Mouse (Mus musculus): ENCODE measurements around the gene Fbxl17.

Fbxl17 gene

DNA sequence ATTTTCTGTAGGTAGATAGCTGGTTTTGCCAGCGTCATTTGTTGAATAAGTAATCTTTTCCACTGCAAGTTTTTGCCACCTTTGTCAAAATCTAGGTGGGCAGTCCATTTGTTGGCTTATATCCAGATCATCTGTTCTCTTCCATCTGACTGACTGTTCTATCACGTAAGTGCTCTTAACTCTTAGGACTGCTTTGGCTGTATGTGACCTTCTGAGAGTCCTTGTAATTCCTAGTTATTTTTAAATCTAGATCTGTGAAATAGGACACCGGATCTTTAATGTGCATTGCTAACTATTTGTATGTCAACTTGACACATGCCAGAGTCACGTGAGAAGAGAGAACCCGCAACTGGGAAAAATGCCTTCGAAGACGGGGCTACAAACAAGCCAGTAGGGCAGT is 37.3 kb downstream of the Fbxl17 start:
- in situ Hi-C loops (cut with MboI; ENCODE audit: low sequenced_read_pairs): no loop called here

GRCm38 (mm10) chr17:63459712-63460495 is 39.9 kb downstream of the Fbxl17 start:
- in situ Hi-C loops (cut with MboI; ENCODE audit: low sequenced_read_pairs): no loop called here

DNA sequence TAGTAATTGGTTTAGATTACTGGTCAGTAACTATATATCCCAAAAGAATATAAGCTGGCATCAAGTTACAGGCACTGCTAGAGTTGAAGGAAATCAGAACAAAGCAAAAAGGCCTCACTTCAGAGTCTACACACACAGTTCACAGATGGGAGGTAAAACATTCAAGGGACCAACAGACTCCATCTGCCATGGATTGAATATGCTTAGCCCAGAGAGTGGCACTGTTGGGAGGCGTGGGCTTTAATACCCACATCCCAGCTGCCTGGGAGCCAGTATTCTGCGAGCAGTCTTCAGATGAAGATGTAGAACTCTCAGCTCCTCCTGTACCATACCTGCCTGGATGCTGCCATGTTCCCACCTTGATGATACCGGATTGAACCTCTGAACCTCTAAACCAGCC is 41.8 kb downstream of the Fbxl17 start:
- in situ Hi-C loops (cut with MboI; ENCODE audit: low sequenced_read_pairs): no loop called here

DNA sequence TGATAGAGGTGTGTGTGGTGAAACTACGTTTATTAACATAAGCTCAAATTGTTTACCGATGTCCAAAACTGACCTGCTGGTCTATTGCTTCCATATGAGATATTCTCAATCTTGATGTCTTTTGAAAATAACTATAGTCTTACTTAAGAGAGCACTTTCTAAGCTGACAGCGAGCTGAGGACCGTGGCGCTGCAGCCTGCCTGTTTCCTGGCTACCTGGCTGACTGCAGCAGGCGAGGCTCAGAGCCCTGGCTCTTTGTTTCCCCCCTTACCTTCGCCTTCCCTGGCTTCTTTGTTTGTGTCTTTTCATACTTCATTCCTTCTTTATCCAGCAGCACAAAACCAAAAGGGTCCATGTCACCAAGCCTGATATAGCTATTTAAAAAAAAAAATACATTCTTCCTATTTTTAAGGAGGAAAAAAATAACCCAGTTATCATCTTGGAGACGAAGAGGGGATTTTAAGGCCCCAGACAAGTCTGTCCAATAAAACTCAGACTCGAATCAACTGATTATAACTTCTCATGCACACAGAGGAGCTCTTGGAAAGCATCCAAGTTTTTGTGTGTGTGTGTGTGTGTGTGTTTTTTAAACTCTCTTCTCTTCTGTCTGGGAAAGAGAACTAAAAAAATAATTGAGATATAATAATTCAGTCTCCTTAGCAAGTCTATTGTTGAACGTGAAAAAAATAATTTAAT is 48.4 kb downstream of the Fbxl17 start:
- in situ Hi-C loops (cut with MboI; ENCODE audit: low sequenced_read_pairs): no loop called here

- in situ Hi-C loops (cut with MboI; ENCODE audit: low sequenced_read_pairs): no loop called here
Observed at GRCm38 (mm10) chr17:63447691-63448090, 52.1 kb downstream of the Fbxl17 start.

GRCm38 (mm10) chr17:63446971-63447679 is 52.7 kb downstream of the Fbxl17 start:
- in situ Hi-C loops (cut with MboI; ENCODE audit: low sequenced_read_pairs): no loop called here

DNA sequence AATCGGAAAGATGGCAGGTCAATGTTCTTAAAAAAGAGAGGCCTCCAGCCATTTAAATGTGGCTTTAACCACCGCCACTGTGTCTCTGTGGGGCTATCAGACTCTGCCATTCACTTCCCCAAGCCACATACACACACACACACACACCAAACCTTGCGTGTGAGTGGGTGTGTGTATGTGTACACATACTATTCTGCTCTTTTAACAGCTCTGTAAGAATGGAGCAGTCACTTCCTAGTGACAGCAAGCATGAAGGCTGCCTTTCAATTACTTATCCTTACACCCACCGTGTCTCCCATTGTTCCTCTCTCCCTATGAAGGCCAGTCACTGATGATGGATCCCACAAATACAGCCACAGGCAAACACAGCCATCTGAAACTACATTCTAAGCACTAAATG is 54.6 kb downstream of the Fbxl17 start:
- in situ Hi-C loops (cut with MboI; ENCODE audit: low sequenced_read_pairs): no loop called here

GRCm38 (mm10) chr17:63437424-63437823 is 62.4 kb downstream of the Fbxl17 start:
- in situ Hi-C loops (cut with MboI; ENCODE audit: low sequenced_read_pairs): no loop called here

DNA sequence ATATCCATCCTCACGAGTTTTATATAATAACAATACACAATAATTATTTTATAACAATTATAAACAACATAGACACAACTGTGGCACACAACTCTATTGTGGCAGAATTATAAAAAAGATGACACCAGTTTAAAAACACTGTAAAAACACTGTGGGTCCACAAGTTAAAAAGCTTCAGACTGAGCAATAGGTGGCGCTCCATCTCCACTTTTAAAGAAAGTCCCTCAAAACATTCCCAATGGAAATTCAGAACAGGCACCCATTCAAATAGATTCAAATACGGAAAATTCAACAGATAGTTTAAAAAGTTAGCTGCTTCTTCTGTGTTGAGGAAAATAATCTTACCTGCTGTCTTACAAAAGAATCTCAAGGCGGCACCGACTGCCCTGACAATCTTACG is 65.7 kb downstream of the Fbxl17 start:
- in situ Hi-C loops (cut with MboI; ENCODE audit: low sequenced_read_pairs): no loop called here

GRCm38 (mm10) chr17:63431650-63432049 is 68.2 kb downstream of the Fbxl17 start:
- in situ Hi-C loops (cut with MboI; ENCODE audit: low sequenced_read_pairs): no loop called here

- in situ Hi-C loops (cut with MboI; ENCODE audit: low sequenced_read_pairs): no loop called here
Observed at GRCm38 (mm10) chr17:63430395-63431075, 69.3 kb downstream of the Fbxl17 start.

- in situ Hi-C loops (cut with MboI; ENCODE audit: low sequenced_read_pairs): no loop called here
Observed at GRCm38 (mm10) chr17:63423851-63424250, 76.0 kb downstream of the Fbxl17 start.

DNA sequence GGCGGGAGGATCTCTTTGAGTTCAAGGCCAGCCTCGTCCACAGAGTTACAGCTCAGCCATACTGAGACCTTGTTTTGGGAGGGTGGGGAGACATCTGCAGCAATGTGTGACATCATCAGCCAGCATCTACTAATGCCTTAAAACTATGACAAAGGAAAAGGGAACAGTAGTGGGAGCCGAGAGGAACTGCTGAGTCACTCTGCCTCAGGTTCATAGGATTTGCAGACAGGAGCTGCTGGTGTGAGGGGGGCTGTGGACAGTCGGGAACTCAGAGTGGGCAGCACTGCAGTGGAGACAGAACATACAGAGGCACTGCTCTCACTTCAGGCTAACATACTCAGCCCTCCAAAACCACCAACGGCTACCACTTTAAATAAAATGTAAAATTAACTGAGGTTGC is 77.1 kb downstream of the Fbxl17 start:
- in situ Hi-C loops (cut with MboI; ENCODE audit: low sequenced_read_pairs): no loop called here

- in situ Hi-C loops (cut with MboI; ENCODE audit: low sequenced_read_pairs): no loop called here
Observed at GRCm38 (mm10) chr17:63421864-63422263, 78.0 kb downstream of the Fbxl17 start.

- in situ Hi-C loops (cut with MboI; ENCODE audit: low sequenced_read_pairs): loop anchor here (10.0 kb wide), 1 partner anchor 95 kb away; no protein-coding TSS in a partner anchor
Observed at GRCm38 (mm10) chr17:63419503-63419902, 80.3 kb downstream of the Fbxl17 start.

DNA sequence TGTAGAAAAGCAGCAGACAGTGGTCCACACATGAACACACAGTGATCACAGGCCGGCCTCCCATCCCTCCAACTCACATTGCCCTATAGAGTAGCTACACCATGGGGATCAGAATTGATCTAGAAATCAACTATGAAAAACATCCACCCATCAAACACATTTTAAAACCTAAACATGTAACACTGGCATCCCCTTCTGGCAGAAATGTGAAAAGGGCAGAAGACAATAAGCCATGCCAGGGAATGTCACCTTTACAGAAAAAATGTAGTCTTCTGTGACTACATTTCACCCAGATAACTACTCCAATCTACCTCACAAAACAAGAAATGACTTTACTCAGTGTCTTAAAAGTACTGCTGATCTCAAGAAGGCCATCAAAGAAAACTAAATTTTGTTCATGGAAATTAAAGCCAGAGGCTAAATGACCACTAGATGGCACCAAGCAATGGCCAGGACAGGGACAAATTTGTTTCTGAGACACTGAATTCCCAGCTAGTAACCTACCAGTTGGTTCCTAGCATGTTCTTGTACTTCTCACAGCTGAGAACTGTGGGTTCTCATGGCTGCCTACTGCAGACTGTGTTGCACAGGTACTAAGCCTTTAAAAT is 85.7 kb downstream of the Fbxl17 start:
- in situ Hi-C loops (cut with MboI; ENCODE audit: low sequenced_read_pairs): loop anchor here (10.0 kb wide), 1 partner anchor 89 kb away; no protein-coding TSS in a partner anchor

GRCm38 (mm10) chr17:63411564-63411963 is 88.3 kb downstream of the Fbxl17 start:
- in situ Hi-C loops (cut with MboI; ENCODE audit: low sequenced_read_pairs): loop anchor here (10.0 kb wide), 1 partner anchor 87 kb away; no protein-coding TSS in a partner anchor

GRCm38 (mm10) chr17:63410101-63410500 is 89.7 kb downstream of the Fbxl17 start:
- in situ Hi-C loops (cut with MboI; ENCODE audit: low sequenced_read_pairs): loop anchor here (10.0 kb wide), 1 partner anchor 85 kb away; no protein-coding TSS in a partner anchor

- in situ Hi-C loops (cut with MboI; ENCODE audit: low sequenced_read_pairs): no loop called here
Observed at GRCm38 (mm10) chr17:63405955-63406354, 93.9 kb downstream of the Fbxl17 start.

- in situ Hi-C loops (cut with MboI; ENCODE audit: low sequenced_read_pairs): no loop called here
Observed at GRCm38 (mm10) chr17:63405471-63405870, 94.3 kb downstream of the Fbxl17 start.
